21 mouse cellular contexts compared by ENCODE assay signal in genomic region chr15:91651493-91651892, GRCm38 (mm10). TPM values are rescaled to one million over a fixed set of nuclear protein-coding genes. Genes with fewer than 3 reads are reported as not detected.
DNase-seq lines count a peak whose midpoint lies in the region; ATAC-seq lines count a peak whose summit lies in the region.
"Had no signal": no experiment of that assay in that cellular context is flagged by ENCODE, and none has a peak within 500 bp of the region (broad histone marks: within the 10 kb centered on the region; RNA-seq: fewer than 3 reads in every experiment).

No protein-coding gene starts in this region.

- DNase-seq in right cerebral cortex, adult 18-20 months = peak; percentile 8
- DNase-seq in right cerebral cortex, postnatal 36 days (ENCODE audit: low spot score in 2 of 2) = no peak
- peak; percentile 77 for DNase-seq in splenic B cell, adult 2 months (ENCODE audit: low read depth, low spot score)
- no peak for DNase-seq in adipocyte (ENCODE audit: low spot score)
- DNase-seq in gastrocnemius, postnatal 4 days (ENCODE audit: low spot score in 2 of 2) = no peak
- DNase-seq: adrenal gland, postnatal 10 days; cerebellum, adult 11 months; cerebellum, postnatal 10 days; embryo, embryonic 11 days; heart, postnatal 4 days; kidney, postnatal 10 days; layer of hippocampus, postnatal 36 days had no signal

- H3K27me3 ChIP-seq in splenic B cell, adult 2 months (ENCODE audit: control insufficient read depth, insufficient read depth, low read length, poor library complexity, severe bottlenecking) = no peaks in the 10 kb centered on the region
- H3K27me3 ChIP-seq: CH12.LX; liver, embryonic 15.5 days had no signal

- no peaks in the 10 kb centered on the region for H3K36me3 ChIP-seq in splenic B cell, adult 2 months (ENCODE audit: control insufficient read depth, insufficient read depth, low read length, poor library complexity, severe bottlenecking)
- H3K36me3 ChIP-seq: liver, embryonic 15.5 days had no signal

- ATAC-seq in activated CD4-positive, CD25-positive, alpha-beta regulatory T cell, adult 4 months = peak; percentile 28
- ATAC-seq in inflammation-experienced regulatory T-cells, adult 6 months = peak; percentile 46
- ATAC-seq: forebrain, embryonic 16.5 days; hindbrain, embryonic 16.5 days; intestine, postnatal 0 days; midbrain, embryonic 16.5 days had no signal

RNA-seq across cellular contexts. Expression of gene Lrrk2, which starts 21.5 kb away (rescaled TPM):
- polyA plus RNA-seq in activated CD4-positive, CD25-positive, alpha-beta regulatory T cell, adult 4 months (2017; shearing (Covaris generic)) = under 1 TPM in 1 of 2 experiments, not detected in 1; 0.25 TPM
- polyA plus RNA-seq in inflammation-experienced regulatory T-cells, adult 6 months (2017; shearing (Covaris generic)) = under 1 TPM; 0.12 to 0.62 (median 0.15) TPM
- 1 to 10 TPM; 9.5 to 9.8 TPM for total RNA-seq in gastrocnemius, postnatal 4 days (2021)
- total RNA-seq: CH12.LX, MEL had no signal

Comparison
In these comparisons a context has a peak if more than half of its experiments do, and no peak if none do; other contexts are left out.
1. DNase-seq: peak in right cerebral cortex, adult 18-20 months (single experiment) and splenic B cell, adult 2 months (single experiment); none in right cerebral cortex, postnatal 36 days (0 of 2), adipocyte (single experiment) and gastrocnemius, postnatal 4 days (0 of 2).